Mouse (Mus musculus): Measurements from ENCODE around the gene Cyp2j5. TPM values are rescaled to one million over a fixed set of nuclear protein-coding genes. Genes with fewer than 3 reads are reported as not detected.
"Not testable (repeated sequence)": the region's sequence is repeated elsewhere in the genome, so short reads cannot be mapped to it uniquely, and the experiment has no call there.

Gene Cyp2j5
- total and polyA plus RNA-seq, 3 experiments = not detected

GRCm38 (mm10) chr4:96590911-96591790, 72.8 kb downstream of the Cyp2j5 start, which contains the start of gene Cyp2j9:
Gene Cyp2j9 (minus strand): TSS chr4:96591578.
- Histone ChIP-seq H3K4me1 (ENCODE audit: control insufficient read depth in 1 of 2, insufficient read depth in 2 of 2, low read length in 2 of 2) (no peaks in the 10 kb centered on the region), H3K9me3 (replicated peaks; ENCODE audit: insufficient read depth, low read length) (no peaks in the 10 kb centered on the region), H3K4me3 (ENCODE audit: control insufficient read depth in 1 of 2, insufficient read depth in 1 of 2, low read depth in 2 of 2, low read length in 2 of 2) (no peak within 1 kb of the TSS), H3K79me2 (ENCODE audit: control insufficient read depth, insufficient read depth, low read length, poor library complexity) (no peaks in the 10 kb centered on the region), H3K27ac (ENCODE audit: control insufficient read depth, low read depth, low read length) (no peak within 1 kb of the TSS), H3K27me3 (ENCODE audit: control insufficient read depth in 1 of 2, insufficient read depth in 2 of 2, low read length in 2 of 2) (no peaks in the 10 kb centered on the region), H3K9ac (ENCODE audit: control insufficient read depth, low read depth, low read length, poor library complexity, severe bottlenecking) (no peak within 1 kb of the TSS), H3K36me3 (ENCODE audit: control insufficient read depth in 1 of 2, insufficient read depth in 2 of 2, low read length in 2 of 2) (no peaks in the 10 kb centered on the region)
- no peak for DNase-seq (ENCODE audit: low read depth, low spot score)
- TF ChIP-seq MXI1 (IDR thresholded peaks at IDR 0.05; ENCODE audit: low read depth, low read length) (no peak), POLR2AphosphoS5 (IDR thresholded peaks at IDR 0.05; ENCODE audit: borderline replicate concordance, low read depth, low read length) (no peak), USF2 (IDR thresholded peaks at IDR 0.05; ENCODE audit: borderline replicate concordance in 1 of 2, insufficient read depth in 1 of 2, low read depth in 1 of 2, low read length in 2 of 2) (no peak), KAT2A (conservative IDR thresholded peaks at IDR 0.05; ENCODE audit: low read depth, low read length) (no peak), CHD1 (IDR thresholded peaks at IDR 0.05; ENCODE audit: low read depth, low read length) (no peak), RCOR1 (IDR thresholded peaks at IDR 0.05; ENCODE audit: low read depth, low read length) (no peak), MYC (IDR thresholded peaks at IDR 0.05; ENCODE audit: low read depth, low read length) (no peak), BHLHE40 (IDR thresholded peaks at IDR 0.05; ENCODE audit: borderline replicate concordance, low read depth, low read length) (no peak), JUND (IDR thresholded peaks at IDR 0.05; ENCODE audit: low read depth, low read length) (no peak), RAD21 (IDR thresholded peaks at IDR 0.05; ENCODE audit: low read depth, low read length) (no peak), ZKSCAN1 (IDR thresholded peaks at IDR 0.05; ENCODE audit: low read depth, low read length) (no peak), CHD2 (IDR thresholded peaks at IDR 0.05; ENCODE audit: low read length) (no peak), UBTF (IDR thresholded peaks at IDR 0.05; ENCODE audit: borderline replicate concordance, insufficient read depth, low read depth, low read length) (no peak), MAZ (IDR thresholded peaks at IDR 0.05; ENCODE audit: low read depth, low read length) (no peak), MAFK (IDR thresholded peaks at IDR 0.05; ENCODE audit: borderline replicate concordance, low read depth, low read length) (no peak)

GRCm38 (mm10) chr4:96581425-96582088, 82.4 kb downstream of the Cyp2j5 start:
- Histone ChIP-seq H3K27ac (ENCODE audit: control insufficient read depth, low read depth, low read length) (no peak overlapping the region), H3K4me1 (ENCODE audit: control insufficient read depth in 1 of 2, insufficient read depth in 2 of 2, low read length in 2 of 2) (no peaks in the 10 kb centered on the region), H3K79me2 (ENCODE audit: control insufficient read depth, insufficient read depth, low read length, poor library complexity) (no peaks in the 10 kb centered on the region), H3K4me3 (ENCODE audit: control insufficient read depth in 1 of 2, insufficient read depth in 1 of 2, low read depth in 2 of 2, low read length in 2 of 2) (no peak overlapping the region), H3K27me3 (ENCODE audit: control insufficient read depth in 1 of 2, insufficient read depth in 2 of 2, low read length in 2 of 2) (no peaks in the 10 kb centered on the region), H3K9me3 (replicated peaks; ENCODE audit: insufficient read depth, low read length) (no peaks in the 10 kb centered on the region), H3K36me3 (ENCODE audit: control insufficient read depth in 1 of 2, insufficient read depth in 2 of 2, low read length in 2 of 2) (no peaks in the 10 kb centered on the region), H3K9ac (ENCODE audit: control insufficient read depth, low read depth, low read length, poor library complexity, severe bottlenecking) (no peak overlapping the region)
- TF ChIP-seq POLR2AphosphoS5 (IDR thresholded peaks at IDR 0.05; ENCODE audit: borderline replicate concordance, low read depth, low read length) (no peak), KAT2A (conservative IDR thresholded peaks at IDR 0.05; ENCODE audit: low read depth, low read length) (no peak), HCFC1 (IDR thresholded peaks at IDR 0.05; ENCODE audit: low read depth, low read length) (no peak), CHD1 (IDR thresholded peaks at IDR 0.05; ENCODE audit: low read depth, low read length) (no peak), TBP (IDR thresholded peaks at IDR 0.05; ENCODE audit: low read depth, low read length) (no peak), NELFE (IDR thresholded peaks at IDR 0.05; ENCODE audit: low read depth, low read length) (no peak), CTCF (IDR thresholded peaks at IDR 0.05 in 2 of 3, conservative IDR thresholded peaks at IDR 0.05 in 1 of 3; ENCODE audit: control insufficient read depth in 1 of 3, insufficient read depth in 1 of 3, low read depth in 2 of 3, low read length in 3 of 3, poor library complexity in 1 of 3, severe bottlenecking in 1 of 3) (no peak)
- DNase-seq (ENCODE audit: low read depth, low spot score) = no peak

GRCm38 (mm10) chr4:96580351-96580750, 83.6 kb downstream of the Cyp2j5 start:
- H3K9ac ChIP-seq (ENCODE audit: control insufficient read depth, low read depth, low read length, poor library complexity, severe bottlenecking); DNase-seq (ENCODE audit: low read depth, low spot score); H3K9me3 ChIP-seq (replicated peaks; ENCODE audit: insufficient read depth, low read length); H3K36me3 ChIP-seq (ENCODE audit: control insufficient read depth in 1 of 2, insufficient read depth in 2 of 2, low read length in 2 of 2); H3K4me1 ChIP-seq (ENCODE audit: control insufficient read depth in 1 of 2, insufficient read depth in 2 of 2, low read length in 2 of 2); H3K79me2 ChIP-seq (ENCODE audit: control insufficient read depth, insufficient read depth, low read length, poor library complexity); H3K4me3 ChIP-seq (ENCODE audit: control insufficient read depth in 1 of 2, insufficient read depth in 1 of 2, low read depth in 2 of 2, low read length in 2 of 2); H3K27me3 ChIP-seq (ENCODE audit: control insufficient read depth in 1 of 2, insufficient read depth in 2 of 2, low read length in 2 of 2); H3K27ac ChIP-seq (ENCODE audit: control insufficient read depth, low read depth, low read length): not testable (repeated sequence)
